Mouse (Mus musculus): Measurements from ENCODE around the gene Lamb3. TPM values are rescaled to one million over a fixed set of nuclear protein-coding genes. Genes with fewer than 3 reads are reported as not detected.
"Not testable (repeated sequence)": the region's sequence is repeated elsewhere in the genome, so short reads cannot be mapped to it uniquely, and the experiment has no call there.

The Lamb3 gene
- total RNA-seq, 1 experiment from 2014 or later = 0.76 TPM

DNA sequence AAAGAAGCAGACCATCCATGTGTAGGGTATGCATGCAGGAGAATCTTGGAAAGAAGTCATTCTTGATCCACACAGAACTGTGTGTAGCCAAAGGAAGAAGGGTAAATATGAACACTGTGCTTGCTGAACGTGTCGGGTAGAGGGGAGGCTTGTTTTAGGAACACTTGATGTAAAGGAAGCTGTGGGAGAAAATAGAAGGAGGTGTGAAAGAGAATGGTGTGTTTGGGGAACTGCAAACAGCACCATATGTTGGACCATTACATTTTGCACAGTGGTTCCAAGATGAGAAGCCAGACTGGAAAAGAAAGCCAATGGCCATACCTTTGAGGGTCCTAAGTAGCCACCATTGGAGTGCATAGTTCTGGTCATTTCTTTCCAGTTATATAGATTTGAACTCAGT is 42.5 kb downstream of the Lamb3 start:
- DNase-seq = no peak

- no peak for DNase-seq
These were observed 43.9 kb downstream of the Lamb3 start for GRCm38 (mm10) chr1:193251386-193251785.

DNA sequence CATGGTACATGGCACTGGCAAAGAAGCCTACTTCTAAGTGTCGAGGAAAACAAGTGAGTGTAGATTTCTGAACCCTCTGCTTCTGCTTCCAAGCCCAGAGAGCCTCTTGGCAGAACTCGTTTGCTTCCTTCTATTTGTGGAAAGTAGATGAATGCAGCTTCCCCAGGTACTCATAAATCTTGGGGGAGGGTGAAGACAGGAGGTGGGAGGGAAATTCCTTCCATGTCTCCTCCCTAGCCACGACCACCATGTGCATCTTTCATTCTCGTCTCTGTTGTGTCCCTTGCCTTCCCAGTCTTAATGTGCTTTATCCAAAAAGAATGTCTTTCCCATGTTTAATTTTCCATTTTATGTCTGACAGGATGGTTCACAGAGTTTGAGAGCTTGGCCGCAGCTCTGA is 45.1 kb downstream of the Lamb3 start:
- DNase-seq = no peak

GRCm38 (mm10) chr1:193253895-193254294 is 46.4 kb downstream of the Lamb3 start:
- not testable (repeated sequence) for DNase-seq

GRCm38 (mm10) chr1:193255032-193255431 is 47.5 kb downstream of the Lamb3 start:
- DNase-seq = no peak

GRCm38 (mm10) chr1:193255488-193256288 is 48.2 kb downstream of the Lamb3 start:
- peak; percentile 79 for DNase-seq

GRCm38 (mm10) chr1:193256289-193256577 is 48.7 kb downstream of the Lamb3 start:
- DNase-seq = no peak

DNA sequence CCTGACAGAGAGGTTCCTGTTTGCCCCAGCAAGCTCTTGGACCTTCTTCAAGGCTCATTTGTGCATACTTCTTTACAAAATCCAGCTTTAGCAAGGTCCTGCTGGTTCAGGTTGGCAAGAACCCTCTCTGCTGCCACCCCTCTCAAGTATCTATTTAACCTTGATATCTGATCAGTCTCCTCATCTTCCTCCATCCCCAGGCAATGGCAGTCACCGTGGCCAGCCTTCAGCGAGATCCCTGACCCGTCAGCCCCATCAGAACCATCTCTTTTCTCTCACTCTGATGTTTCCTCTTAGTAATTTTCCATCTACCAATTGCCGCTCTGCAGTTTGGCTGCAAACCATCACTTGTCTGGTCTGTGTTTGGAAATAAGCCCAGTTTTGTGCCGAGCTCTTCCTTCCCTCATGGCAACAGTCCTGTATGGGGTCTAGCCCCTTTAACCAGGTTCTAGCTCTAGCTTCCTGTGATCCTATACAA is 49.2 kb downstream of the Lamb3 start:
- no peak for DNase-seq

DNA sequence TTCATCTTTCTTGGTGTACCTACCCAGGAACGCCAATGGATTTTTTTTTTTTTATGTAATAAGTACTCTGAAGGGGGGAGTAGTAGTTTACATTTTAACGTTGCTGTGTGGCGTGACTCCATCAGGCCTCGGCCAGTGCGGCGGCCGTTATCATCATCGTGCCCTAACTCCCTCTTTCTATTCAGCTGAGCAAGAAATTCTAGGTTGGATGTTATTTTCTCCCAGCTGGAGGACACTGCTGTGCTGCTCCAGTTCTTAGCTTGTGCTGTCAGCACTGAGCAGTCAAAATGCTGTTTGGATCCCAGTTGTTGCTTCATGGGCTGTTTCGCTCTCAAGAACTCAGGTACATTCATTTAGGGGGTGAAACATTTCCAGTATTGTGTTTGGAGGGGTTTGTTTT is 52.1 kb downstream of the Lamb3 start:
- DNase-seq = no peak

DNA sequence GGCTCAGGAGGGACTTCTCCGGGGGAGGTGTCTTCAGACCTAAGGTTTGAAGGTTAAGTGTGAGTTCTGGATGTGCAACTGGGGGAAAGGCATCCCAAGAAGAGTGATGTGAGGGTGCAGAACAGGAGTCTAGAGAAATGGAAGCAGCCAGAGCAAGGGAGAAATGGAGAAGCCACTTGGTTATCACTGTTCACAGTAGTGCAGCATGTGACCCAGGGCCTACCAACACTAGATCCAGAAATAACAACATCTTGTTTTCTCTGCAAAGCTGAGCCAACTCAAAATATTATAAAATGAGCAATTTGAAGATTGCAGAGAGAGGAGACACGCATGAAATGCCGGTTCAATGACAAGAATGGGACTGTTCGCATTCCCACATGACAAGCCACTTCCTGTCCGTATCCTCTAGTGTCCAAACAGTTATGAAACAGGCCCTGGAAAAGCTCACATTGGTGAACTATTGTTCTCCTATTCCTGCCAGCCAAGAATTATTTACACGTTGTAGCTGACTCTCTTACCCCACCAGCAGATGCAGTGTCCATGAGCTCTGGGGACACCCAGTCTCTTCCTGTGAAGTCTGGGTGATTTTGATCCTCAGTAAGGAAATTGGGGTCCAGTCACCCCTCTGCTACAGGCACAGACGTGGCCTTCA is 54.5 kb downstream of the Lamb3 start:
- DNase-seq = no peak

DNA sequence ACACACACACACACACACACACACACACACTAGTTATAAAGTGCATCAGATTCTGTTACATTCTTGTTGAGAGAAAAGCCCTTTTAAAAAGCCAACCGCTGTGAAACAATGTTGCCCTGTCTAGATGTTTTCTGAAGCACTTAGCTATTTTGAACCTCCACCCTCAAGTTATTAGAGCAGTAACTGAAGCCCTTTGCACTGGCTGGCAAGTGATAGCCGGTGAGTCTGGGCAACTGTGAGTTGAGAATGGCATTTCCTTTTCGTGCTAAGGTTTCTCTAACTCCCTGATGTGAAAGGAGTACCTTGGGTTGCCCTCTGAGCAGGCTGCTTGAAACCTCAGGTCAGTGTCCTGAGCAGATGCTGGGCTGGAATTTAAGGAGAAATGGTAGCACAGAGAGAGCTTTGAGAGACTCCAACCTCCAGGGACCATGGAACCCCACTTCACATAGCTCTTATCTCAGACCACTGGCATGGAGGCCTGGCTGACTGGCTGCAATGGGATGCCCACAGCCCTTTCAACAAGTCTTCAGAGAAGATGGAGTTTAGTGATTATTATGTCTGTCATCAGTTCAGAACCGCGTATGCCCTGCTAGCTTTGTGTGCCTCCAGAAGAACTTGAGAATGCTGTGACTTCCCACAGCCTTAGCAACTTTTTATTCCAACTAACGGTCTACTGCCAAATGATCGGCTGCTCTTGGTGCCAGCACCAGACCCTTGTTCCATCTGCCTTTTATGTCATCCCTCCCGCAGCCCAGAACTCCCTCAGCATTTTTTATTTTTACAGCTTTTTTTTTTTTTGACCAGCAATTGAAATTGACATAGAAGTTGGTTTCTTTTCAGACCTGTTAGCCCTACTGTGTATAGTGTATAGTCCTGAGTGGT is 55.8 kb downstream of the Lamb3 start:
- DNase-seq = no peak

DNA sequence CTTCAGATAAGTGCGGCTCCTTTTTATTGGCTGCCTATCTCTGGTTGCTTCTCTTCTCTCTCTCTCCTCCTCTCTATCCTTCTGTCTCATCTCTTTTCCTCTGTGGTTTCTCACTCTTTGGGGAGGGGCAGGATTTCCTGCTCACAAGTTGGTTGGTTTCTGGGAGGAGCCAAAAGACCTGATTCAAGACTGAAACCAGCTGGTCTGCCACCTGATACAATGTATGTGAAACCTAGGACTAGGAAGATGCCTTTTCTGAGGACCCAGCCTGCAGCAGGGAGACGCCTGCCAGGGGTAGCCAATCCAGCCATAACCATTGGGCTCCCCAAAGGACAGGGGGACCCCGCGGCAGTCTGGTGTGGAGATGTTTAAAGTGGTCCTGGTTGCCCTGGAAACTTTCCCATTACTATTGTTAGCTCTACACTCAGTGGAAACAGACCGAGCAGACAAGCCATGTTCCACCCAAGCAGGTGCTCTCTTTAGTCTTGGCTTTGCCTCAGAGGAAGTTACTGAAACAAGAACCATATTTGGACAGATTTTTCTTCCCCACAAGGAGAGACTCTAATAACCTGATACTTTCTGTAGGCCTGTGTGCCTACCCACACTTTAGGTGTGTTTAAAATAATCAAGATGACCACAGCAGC is 56.6 kb downstream of the Lamb3 start, which contains the start of gene Hsd11b1:
Gene Hsd11b1, minus strand, starts transcription at position 121 of the 644 bp plus-strand sequence.
- no peak for DNase-seq

DNA sequence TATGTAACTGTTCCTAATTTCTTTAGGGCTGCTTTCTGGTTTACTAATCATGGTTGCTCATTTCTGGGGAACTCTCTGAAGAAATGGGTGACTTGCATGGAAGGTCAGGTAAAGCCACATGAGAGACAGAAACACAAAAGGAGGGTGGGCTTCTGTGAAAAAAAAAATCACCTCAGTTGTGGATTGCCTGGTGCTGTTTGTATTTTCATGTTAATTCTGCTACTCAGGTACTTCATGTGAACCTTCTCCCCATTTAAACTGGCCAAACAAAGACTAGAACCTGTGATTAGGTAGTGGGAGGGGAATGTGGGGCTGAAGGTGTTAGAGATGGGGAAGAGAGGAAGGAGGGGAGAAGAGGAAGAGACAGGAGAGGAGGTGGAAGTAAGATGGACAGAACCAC is 58.2 kb downstream of the Lamb3 start:
- no peak for DNase-seq

DNA sequence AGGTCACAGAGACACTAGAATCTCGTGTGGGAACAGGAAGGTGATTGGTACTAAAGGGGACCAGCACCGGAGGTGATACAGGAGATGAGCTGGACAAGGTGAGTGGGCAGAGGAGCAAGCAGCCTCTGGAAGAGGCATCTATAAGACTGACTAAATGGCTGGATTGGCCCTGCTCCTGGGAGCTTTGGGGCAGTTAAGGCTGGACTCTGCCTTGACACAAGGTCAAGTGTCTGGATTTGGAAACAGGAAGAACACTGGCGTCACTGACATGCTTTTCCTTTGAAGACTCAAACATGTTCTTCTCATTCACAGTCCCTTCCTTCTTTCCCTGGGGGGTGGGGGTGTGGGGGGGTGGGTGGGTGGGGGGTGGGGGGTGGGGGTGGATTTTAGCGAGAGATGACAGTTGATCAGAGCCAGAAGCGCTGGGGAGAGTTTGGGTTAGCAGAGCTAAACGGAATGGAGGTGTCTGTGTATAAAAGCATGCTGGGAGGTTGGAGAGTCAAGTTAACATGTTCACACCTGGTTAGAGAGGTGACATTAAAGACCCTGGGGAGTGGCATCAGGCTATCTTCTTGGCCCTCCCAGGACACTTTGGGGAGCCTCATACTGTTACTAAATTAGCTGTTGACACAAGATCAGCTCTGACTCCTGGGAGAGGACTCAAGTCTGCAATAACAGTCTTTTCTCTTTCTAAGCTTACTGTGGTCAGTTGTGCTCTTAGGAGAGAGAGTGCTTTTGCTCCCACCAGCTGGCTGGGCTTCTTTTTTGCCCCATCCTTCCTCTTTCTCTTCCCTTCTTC is 63.7 kb downstream of the Lamb3 start:
- no peak for DNase-seq

DNA sequence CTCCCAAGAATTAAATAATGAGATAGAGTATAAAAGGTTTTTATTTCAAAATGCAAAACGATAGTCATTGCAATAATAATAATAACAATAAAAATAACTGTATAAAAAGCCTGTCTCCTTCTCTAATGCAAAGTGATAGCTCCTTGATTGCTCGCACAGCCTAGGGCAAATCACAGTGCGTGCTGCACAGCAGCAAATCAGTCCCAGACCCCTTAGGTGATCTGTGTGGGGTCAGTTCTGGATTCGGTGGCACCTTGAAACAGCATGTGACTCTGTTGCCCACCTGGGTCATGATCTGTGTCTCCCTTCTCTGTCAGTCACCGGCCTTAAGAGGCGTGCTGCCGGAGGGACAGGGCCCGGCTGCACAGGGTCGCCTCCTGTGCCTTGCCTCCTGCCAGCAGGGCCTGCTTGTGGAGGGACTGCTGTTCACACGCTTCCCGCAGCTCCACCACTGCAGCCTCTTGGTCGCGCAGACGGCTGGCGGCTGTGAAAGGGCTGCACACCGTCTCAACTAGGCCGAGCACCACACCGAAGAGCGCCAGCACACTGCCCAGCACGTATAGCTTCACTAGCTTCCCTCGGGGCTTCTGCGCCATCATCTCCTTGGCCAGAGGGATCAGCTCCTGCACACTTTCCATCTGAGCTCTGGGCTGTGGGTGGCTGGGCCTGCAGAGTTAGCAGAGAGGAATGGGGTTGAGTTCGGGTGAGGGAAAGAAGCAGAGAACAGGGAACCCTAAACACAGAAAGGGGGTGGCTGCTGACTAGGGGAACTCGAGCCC is 64.8 kb downstream of the Lamb3 start:
- DNase-seq = peak; percentile 46

- DNase-seq = peak; percentile 81
These were observed 65.6 kb downstream of the Lamb3 start, which contains the start of gene G0s2 for GRCm38 (mm10) chr1:193272916-193273601. TSS of gene G0s2 (minus strand) at chr1:193273217.

GRCm38 (mm10) chr1:193274407-193275071 is 67.0 kb downstream of the Lamb3 start:
- DNase-seq = peak; percentile 9

GRCm38 (mm10) chr1:193278414-193279045 is 71.0 kb downstream of the Lamb3 start:
- DNase-seq = peak; percentile 44

GRCm38 (mm10) chr1:193279492-193279891 is 72.0 kb downstream of the Lamb3 start:
- no peak for DNase-seq

Data from adrenal gland, postnatal 25 days (tissue).